In genomic region chr4:137930500-137931008, GRCm38 (mm10) we compare ENCODE assay signal across 9 mouse cellular contexts.
DNase-seq lines count a peak whose midpoint lies in the region; ATAC-seq and TF ChIP-seq lines count a peak whose summit lies in the region.
"Had no signal": no experiment of that assay in that cellular context is flagged by ENCODE, and none has a peak within 500 bp of the region (broad histone marks: within the 10 kb centered on the region; RNA-seq: fewer than 3 reads in every experiment).

No protein-coding gene starts in this region.

- peaks cover 79% of the 10 kb centered on the region for H3K4me1 ChIP-seq in erythroblast, embryonic 14.5 days (ENCODE audit: control insufficient read depth)
- H3K4me1 ChIP-seq in lung, postnatal 0 days (ENCODE audit: insufficient read depth, low read depth, low read length), result peaks cover 15% of the 10 kb centered on the region; the same call in 1 of the 2 replicates
- peaks cover 33% of the 10 kb centered on the region for H3K4me1 ChIP-seq in limb, embryonic 11.5 days (ENCODE audit: control insufficient read depth, insufficient read depth, low read length)
- H3K4me1 ChIP-seq in stomach, embryonic 15.5 days, result peaks cover 41% of the 10 kb centered on the region

- peak overlapping the region; percentile 91 for H3K27ac ChIP-seq in lung, postnatal 0 days (ENCODE audit: low read length)
- peak overlapping the region; percentile 90 for H3K27ac ChIP-seq in limb, embryonic 11.5 days (replicated peaks; ENCODE audit: low read depth, low read length)
- H3K27ac ChIP-seq in stomach, embryonic 15.5 days, result peak overlapping the region; percentile 94

- peak overlapping the region; percentile 56 for H3K4me3 ChIP-seq in erythroblast, embryonic 14.5 days (replicated peaks)
- no peak overlapping the region for H3K4me3 ChIP-seq in lung, postnatal 0 days (ENCODE audit: low read depth, low read length)
- H3K4me3 ChIP-seq in limb, embryonic 11.5 days (ENCODE audit: low read depth, low read length), result no peak overlapping the region
- no peak overlapping the region for H3K4me3 ChIP-seq in stomach, embryonic 15.5 days (replicated peaks)

- peaks cover 3% of the 10 kb centered on the region for H3K9me3 ChIP-seq in erythroblast, embryonic 14.5 days (ENCODE audit: control insufficient read depth, low read length)
- no peaks in the 10 kb centered on the region for H3K9me3 ChIP-seq in lung, postnatal 0 days (ENCODE audit: low read length)
- H3K9me3 ChIP-seq in limb, embryonic 11.5 days (ENCODE audit: control insufficient read depth, low read length), result no peaks in the 10 kb centered on the region
- no peaks in the 10 kb centered on the region for H3K9me3 ChIP-seq in stomach, embryonic 15.5 days

- TF ChIP-seq EP300 in lung, postnatal 0 days (IDR thresholded peaks at IDR 0.05), result no peak

- peaks cover 48% of the 10 kb centered on the region for H3K36me3 ChIP-seq in erythroblast, embryonic 14.5 days (ENCODE audit: control insufficient read depth)
- H3K36me3 ChIP-seq in lung, postnatal 0 days (ENCODE audit: insufficient read depth, low read length), result peaks cover 5% of the 10 kb centered on the region; the same call in 1 of the 2 replicates
- H3K36me3 ChIP-seq in limb, embryonic 11.5 days (ENCODE audit: control insufficient read depth, insufficient read depth, low read length), result peaks cover 5% of the 10 kb centered on the region; the same call in 1 of the 2 replicates
- peaks cover 18% of the 10 kb centered on the region for H3K36me3 ChIP-seq in stomach, embryonic 15.5 days

- H3K9ac ChIP-seq in lung, postnatal 0 days (replicated peaks; ENCODE audit: low read depth), result no peak overlapping the region
- H3K9ac ChIP-seq in limb, embryonic 11.5 days (ENCODE audit: low read length), result no peak overlapping the region
- H3K9ac ChIP-seq in stomach, embryonic 15.5 days, result no peak overlapping the region

- no peak for ATAC-seq in erythroblast, adult 5-6 weeks (replicated peaks; ENCODE audit: low FRiP score, poor library complexity, severe bottlenecking)
- peak; percentile 36 for ATAC-seq in lung, postnatal 0 days
- peak; percentile 32; the same call in 1 of the 2 replicates for ATAC-seq in limb, embryonic 11.5 days (ENCODE audit: insufficient number of reproducible peaks, low FRiP score, low TSS enrichment, low read depth)
- peak; percentile 16; the same call in 1 of the 2 replicates for ATAC-seq in stomach, embryonic 15.5 days (ENCODE audit: insufficient read depth, low FRiP score, low read depth)
- no peak for ATAC-seq in granulocyte monocyte progenitor cell, adult 5-6 weeks (replicated peaks; ENCODE audit: poor library complexity, severe bottlenecking)

- no peak for DNase-seq in lung, postnatal 0 days (ENCODE audit: low spot score)
- DNase-seq in lung, adult 18-20 months, result no peak
- DNase-seq in limb, embryonic 11.5 days (ENCODE audit: low spot score), result no peak
- no peak for DNase-seq in adrenal gland, adult 18-20 months (ENCODE audit: low spot score in 2 of 2)
- DNase-seq: layer of hippocampus, adult 9-11 months had no signal

- H3K27me3 ChIP-seq in erythroblast, embryonic 14.5 days (ENCODE audit: control insufficient read depth), result no peaks in the 10 kb centered on the region
- H3K27me3 ChIP-seq in lung, postnatal 0 days (replicated peaks; ENCODE audit: insufficient read depth, low read length), result no peaks in the 10 kb centered on the region
- H3K27me3 ChIP-seq in limb, embryonic 11.5 days (ENCODE audit: control insufficient read depth, insufficient read depth, low read length), result no peaks in the 10 kb centered on the region
- H3K27me3 ChIP-seq in stomach, embryonic 15.5 days (replicated peaks), result no peaks in the 10 kb centered on the region

- WGBS in lung, postnatal 0 days, result 11% methylated on average over 9 of the region's 9 CpGs
- WGBS in limb, embryonic 11.5 days, result 14% methylated on average over 9 of the region's 9 CpGs
- 9% methylated on average over 9 of the region's 9 CpGs for WGBS in stomach, embryonic 15.5 days

- no peak for TF ChIP-seq CTCF in lung, postnatal 0 days (IDR thresholded peaks at IDR 0.05)

- peak overlapping the region; percentile 23 for H3K4me2 ChIP-seq in lung, postnatal 0 days (replicated peaks; ENCODE audit: low read depth, low read length)
- H3K4me2 ChIP-seq in limb, embryonic 11.5 days (ENCODE audit: low read depth, severe bottlenecking), result peak overlapping the region; percentile 24; the same call in 1 of the 2 replicates
- peak overlapping the region; percentile 42 for H3K4me2 ChIP-seq in stomach, embryonic 15.5 days

Comparison
In these comparisons a context has a peak if more than half of its experiments do, and no peak if none do; other contexts are left out.
1. ATAC-seq: peak in lung, postnatal 0 days (single experiment), limb, embryonic 11.5 days (single experiment) and stomach, embryonic 15.5 days (single experiment); none in erythroblast, adult 5-6 weeks (single experiment) and granulocyte monocyte progenitor cell, adult 5-6 weeks (single experiment).
2. Peak in every context shown above with its lines, with median percentiles within 50 percentile points of each other: H3K27ac ChIP-seq and H3K4me2 ChIP-seq.